Mouse (Mus musculus) thymus, postnatal 0 days (tissue): Measurements from ENCODE around the gene Olfr784. TPM values are rescaled to one million over a fixed set of nuclear protein-coding genes. Genes with fewer than 3 reads are reported as not detected.
"Not testable (repeated sequence)": the region's sequence is repeated elsewhere in the genome, so short reads cannot be mapped to it uniquely, and the experiment has no call there.

Experiments
- DNase-seq: peaks from one replicate; pipeline ENCODE4 v3.0.0-alpha.2; 2015; ENCODE audit warnings: low spot score
- polyA plus RNA-seq: library from polyadenylated mRNA; unstranded; fragments of >200 nt; fragmentation: Nextera tagmentation; extraction: Ambion mirVana; gene quantifications from 2 replicates; pipeline ENCODE4 v1.2.1, GENCODE M21; 2015

Gene Olfr784
- 0.05 and 0.08 TPM in 2 replicates for polyA plus RNA-seq

- DNase-seq, result no peak
Measured at GRCm38 (mm10) chr10:129383783-129384182, at the start of gene Olfr784. Olfr784 (plus strand) TSS chr10:129384083.

- no peak for DNase-seq
Measured at GRCm38 (mm10) chr10:129348550-129348949, 35.3 kb upstream of the Olfr784 start, which contains the start of gene Olfr782. Olfr782 (plus strand) TSS chr10:129348850.

GRCm38 (mm10) chr10:129352475-129352874, 31.4 kb upstream of the Olfr784 start:
- not testable (repeated sequence) for DNase-seq

GRCm38 (mm10) chr10:129356496-129356895, 27.4 kb upstream of the Olfr784 start:
- not testable (repeated sequence) for DNase-seq

- DNase-seq, result no peak
Measured at GRCm38 (mm10) chr10:129357307-129357706, 26.6 kb upstream of the Olfr784 start.

- not testable (repeated sequence) for DNase-seq
Measured at GRCm38 (mm10) chr10:129374051-129374450, 9.8 kb upstream of the Olfr784 start.

GRCm38 (mm10) chr10:129400892-129401291, 17.0 kb downstream of the Olfr784 start:
- no peak for DNase-seq

GRCm38 (mm10) chr10:129405126-129405525, 21.2 kb downstream of the Olfr784 start, which contains the start of gene Olfr785:
Olfr785 (plus strand) TSS chr10:129405426.
- no peak for DNase-seq

GRCm38 (mm10) chr10:129427006-129427405, 43.1 kb downstream of the Olfr784 start, which contains the start of gene Olfr786:
Olfr786 (plus strand) TSS chr10:129427306.
- DNase-seq, result no peak

Other genes with a start within 250 kb of the Olfr784 start
- gene Olfr770, start 245.1 kb upstream of the Olfr784 start, polyA plus RNA-seq, result not detected in 2 replicates
- not detected in 2 replicates for gene Olfr771, start 219.3 kb upstream of the Olfr784 start, polyA plus RNA-seq
- gene Olfr772, start 206.2 kb upstream of the Olfr784 start, polyA plus RNA-seq, result not detected in 2 replicates
- not detected in 2 replicates for gene Olfr773, start 196.7 kb upstream of the Olfr784 start, polyA plus RNA-seq
- not detected in 2 replicates for gene Olfr774, start 147.9 kb upstream of the Olfr784 start, polyA plus RNA-seq
- not detected in 2 replicates for gene Olfr775, start 135.7 kb upstream of the Olfr784 start, polyA plus RNA-seq
- gene Olfr776, start 125.0 kb upstream of the Olfr784 start, polyA plus RNA-seq, result not detected in 2 replicates
- not detected in 2 replicates for gene Olfr777, start 112.6 kb upstream of the Olfr784 start, polyA plus RNA-seq
- not detected in 2 replicates for gene Olfr780, start 66.0 kb upstream of the Olfr784 start, polyA plus RNA-seq
- not detected in 2 replicates for gene Olfr781, start 55.2 kb upstream of the Olfr784 start, polyA plus RNA-seq
- not detected in 2 replicates for gene Olfr782, start 35.2 kb upstream of the Olfr784 start, polyA plus RNA-seq
- gene Olfr785, start 21.3 kb downstream of the Olfr784 start, polyA plus RNA-seq, result not detected in 2 replicates
- not detected in 2 replicates for gene Olfr786, start 43.2 kb downstream of the Olfr784 start, polyA plus RNA-seq
- not detected in 2 replicates for gene Olfr787, start 77.8 kb downstream of the Olfr784 start, polyA plus RNA-seq
- not detected in 2 replicates for gene Olfr788, start 86.9 kb downstream of the Olfr784 start, polyA plus RNA-seq
- not detected in 2 replicates for gene Olfr789, start 100.7 kb downstream of the Olfr784 start, polyA plus RNA-seq
- gene Olfr790, start 114.4 kb downstream of the Olfr784 start, polyA plus RNA-seq, result not detected in 2 replicates
- gene Olfr791, start 137.7 kb downstream of the Olfr784 start, polyA plus RNA-seq, result not detected in 2 replicates
- not detected in 2 replicates for gene Olfr792, start 155.1 kb downstream of the Olfr784 start, polyA plus RNA-seq
- not detected in 2 replicates for gene Olfr794, start 183.6 kb downstream of the Olfr784 start, polyA plus RNA-seq
- gene Olfr796, start 228.5 kb downstream of the Olfr784 start, polyA plus RNA-seq, result not detected in 2 replicates
- not detected in 2 replicates for gene Olfr798, start 243.9 kb downstream of the Olfr784 start, polyA plus RNA-seq